Mouse (Mus musculus) embryonic facial prominence, embryonic 13.5 days (tissue): ENCODE results near the gene Smyd3. TPM values are rescaled to one million over a fixed set of nuclear protein-coding genes. Genes with fewer than 3 reads are reported as not detected.

Experiments
- polyA plus RNA-seq: library from polyadenylated mRNA; unstranded; fragments of >200 nt; fragmentation: Nextera tagmentation; extraction: Ambion mirVana; gene quantifications from 2 replicates; pipeline ENCODE4 v1.2.1, GENCODE M21; 2015

Smyd3 gene
- polyA plus RNA-seq, 1 experiment from 2014 or later: 30.1 TPM

Other genes starting within 250 kb of the Smyd3 start
- 32.7 and 33.7 TPM in 2 replicates for gene Tfb2m, start 28.2 kb upstream of the Smyd3 start, polyA plus RNA-seq
- 17.4 and 21.6 TPM in 2 replicates for gene Cnst, start 28.3 kb upstream of the Smyd3 start, polyA plus RNA-seq
- gene Sccpdh, start 150.2 kb upstream of the Smyd3 start, polyA plus RNA-seq: 64.1 and 67.0 TPM in 2 replicates
- gene Kif28, start 227.2 kb upstream of the Smyd3 start, polyA plus RNA-seq: not detected in 2 replicates